Mouse (Mus musculus) kidney, embryonic 14.5 days (tissue): ENCODE data around the gene Fbxo5. TPM values are rescaled to one million over a fixed set of nuclear protein-coding genes. Genes with fewer than 3 reads are reported as not detected.

Source experiments
- ATAC-seq: fragments of 200-750 bp; cut with Nextera tagmentation; 2 replicates; pipeline ENCODE4 v1.8.0; 2017; ENCODE audit warnings: moderate number of reproducible peaks, mild to moderate bottlenecking, moderate TSS enrichment, moderate library complexity; ENCODE audit not compliant: low FRiP score, low TSS enrichment
- H3K27ac ChIP-seq: fragments of 300-500 bp; sonication (generic); 2 replicates; pipeline ENCODE4 v1.5.1; 2014; ENCODE audit warnings: low read depth, mild to moderate bottlenecking, low read length, moderate library complexity, mixed read lengths
- H3K27me3 ChIP-seq: fragments of 300-500 bp; sonication (generic); 2 replicates; pipeline ENCODE4 v1.6.1; 2014; ENCODE audit warnings: mild to moderate bottlenecking, low read length; ENCODE audit not compliant: control insufficient read depth, insufficient read depth
- H3K36me3 ChIP-seq: fragments of 300-500 bp; sonication (generic); 2 replicates; pipeline ENCODE4 v1.6.1; 2014; ENCODE audit warnings: low read length, mixed read lengths; ENCODE audit not compliant: control insufficient read depth, insufficient read depth
- H3K4me1 ChIP-seq: fragments of 300-500 bp; sonication (generic); 2 replicates; pipeline ENCODE4 v1.6.1; 2014; ENCODE audit warnings: low read length, mixed read lengths; ENCODE audit not compliant: control insufficient read depth, insufficient read depth
- H3K4me2 ChIP-seq: fragments of 300-500 bp; sonication (generic); replicated peaks from 2 replicates; pipeline ENCODE4 v1.6.1; 2014; ENCODE audit warnings: low read depth, mild to moderate bottlenecking, low read length
- H3K4me3 ChIP-seq: fragments of 300-500 bp; sonication (generic); 2 replicates; pipeline ENCODE4 v1.5.1; 2014; ENCODE audit warnings: mild to moderate bottlenecking, low read length
- H3K9ac ChIP-seq: fragments of 300-500 bp; sonication (generic); 2 replicates; pipeline ENCODE4 v1.6.1; 2014; ENCODE audit warnings: low read depth, mild to moderate bottlenecking, low read length, moderate library complexity
- H3K9me3 ChIP-seq: fragments of 300-500 bp; sonication (generic); 2 replicates; pipeline ENCODE4 v1.6.1; 2016; ENCODE audit warnings: low read length; ENCODE audit not compliant: control insufficient read depth
- WGBS: fragments of 180-500 bp; shearing (Covaris S2); extraction: QIAGEN DNeasy Blood & Tissue Kit; methylation state at CpG from one replicate; pipeline ENCODE4 v1.1.7; 2014; 5-methylcytosine and 5-hydroxymethylcytosine counted together
- polyA plus RNA-seq: library from polyadenylated mRNA; unstranded; fragments of >200 nt; fragmentation: Nextera tagmentation; extraction: Ambion mirVana; gene quantifications from 2 replicates; pipeline ENCODE4 v1.2.1, GENCODE M21; 2014

Fbxo5 gene
- polyA plus RNA-seq, 1 experiment from 2014 or later, result 85.1 TPM

DNA sequence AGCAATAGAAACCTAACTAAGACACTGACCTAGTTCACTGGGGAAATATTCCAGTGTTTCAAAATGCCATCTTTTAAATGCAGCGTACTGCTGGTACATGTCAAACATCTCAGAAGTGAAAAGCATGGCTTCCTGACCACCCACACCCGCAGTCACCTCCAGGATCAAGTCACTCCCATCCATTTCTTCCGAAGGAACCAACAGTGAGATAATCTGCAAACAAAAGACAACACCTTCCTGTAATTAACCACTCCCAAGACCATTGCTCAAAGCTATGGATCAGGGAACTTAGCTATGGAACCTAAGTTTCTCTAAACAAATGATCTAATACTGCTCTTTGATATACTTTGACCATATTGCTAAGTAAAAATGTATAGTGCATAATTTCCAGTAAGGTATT is 13.4 kb upstream of the Fbxo5 start:
- Histone ChIP-seq H3K9ac (no peak overlapping the region), H3K4me3 (no peak overlapping the region), H3K4me2 (no peak overlapping the region), H3K27ac (no peak overlapping the region), H3K36me3 (peaks cover 66% of the 10 kb centered on the region), H3K4me1 (peaks cover 8% of the 10 kb centered on the region; the same call in 1 of the 2 replicates), H3K9me3 (no peaks in the 10 kb centered on the region), H3K27me3 (no peaks in the 10 kb centered on the region)
- ATAC-seq, result no peak
- 97% methylated on average over 3 of the region's 3 CpGs for WGBS

- H3K9me3 ChIP-seq, result no peaks in the 10 kb centered on the region
- no peaks in the 10 kb centered on the region for H3K27me3 ChIP-seq
- H3K4me3 ChIP-seq, result no peak overlapping the region
- H3K27ac ChIP-seq, result no peak overlapping the region
- no peak for ATAC-seq
- H3K4me1 ChIP-seq, result no peaks in the 10 kb centered on the region
- 97% methylated on average over 2 of the region's 2 CpGs for WGBS
- no peak overlapping the region for H3K9ac ChIP-seq
- peaks cover 85% of the 10 kb centered on the region for H3K36me3 ChIP-seq
- H3K4me2 ChIP-seq, result no peak overlapping the region
These were observed 10.6 kb upstream of the Fbxo5 start for GRCm38 (mm10) chr10:5815968-5816367.

DNA sequence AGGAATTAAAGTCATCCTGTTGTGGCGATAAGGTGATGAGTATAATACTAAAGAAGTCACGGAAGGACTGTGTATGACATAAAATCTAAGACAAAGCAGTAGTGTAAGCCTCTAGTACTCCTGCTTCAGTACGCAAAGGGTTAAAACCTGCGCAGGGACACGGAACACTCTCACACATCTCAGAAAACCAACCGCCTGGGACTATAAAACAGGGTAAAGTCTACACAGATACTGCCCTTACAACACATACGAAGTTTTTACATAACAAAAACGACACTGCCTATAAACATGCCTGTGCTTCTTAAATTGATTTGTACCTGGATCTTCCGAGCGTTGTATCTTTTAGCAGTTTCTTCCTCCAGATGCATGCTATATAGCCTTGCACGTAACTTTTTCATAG is 8.3 kb upstream of the Fbxo5 start:
- no peak overlapping the region for H3K4me3 ChIP-seq
- H3K27ac ChIP-seq, result no peak overlapping the region
- no peak for ATAC-seq
- no peaks in the 10 kb centered on the region for H3K9me3 ChIP-seq
- no peaks in the 10 kb centered on the region for H3K4me1 ChIP-seq
- WGBS, result 90% methylated on average over 11 of the region's 11 CpGs
- no peak overlapping the region for H3K4me2 ChIP-seq
- no peak overlapping the region for H3K9ac ChIP-seq
- peaks cover 67% of the 10 kb centered on the region for H3K36me3 ChIP-seq
- no peaks in the 10 kb centered on the region for H3K27me3 ChIP-seq

DNA sequence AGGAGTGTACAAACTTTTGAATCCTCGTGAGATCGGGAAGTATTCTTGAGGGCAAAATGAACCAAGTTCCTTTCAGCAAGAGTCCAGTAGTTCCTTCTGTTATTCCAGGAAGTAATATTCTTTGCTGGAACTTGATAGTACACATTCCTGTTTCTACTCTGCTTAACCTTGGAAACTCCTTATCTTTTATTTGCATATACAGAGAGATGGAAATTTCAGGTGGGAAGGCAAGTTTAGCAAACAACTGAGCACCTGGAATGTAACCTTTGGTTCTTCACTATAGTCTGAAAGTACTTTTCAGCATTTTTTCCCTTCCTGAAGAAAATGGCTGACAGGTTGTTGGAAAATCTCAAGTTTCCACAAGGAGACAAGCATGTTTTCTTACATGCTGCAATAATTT is 2.3 kb upstream of the Fbxo5 start:
- H3K27ac ChIP-seq, result no peak overlapping the region
- no peak overlapping the region for H3K9ac ChIP-seq
- no peaks in the 10 kb centered on the region for H3K27me3 ChIP-seq
- H3K36me3 ChIP-seq, result peaks cover 14% of the 10 kb centered on the region
- H3K9me3 ChIP-seq, result no peaks in the 10 kb centered on the region
- no peak for ATAC-seq
- 72% methylated on average over 2 of the region's 2 CpGs for WGBS
- H3K4me3 ChIP-seq, result no peak overlapping the region
- peaks cover 7% of the 10 kb centered on the region for H3K4me1 ChIP-seq
- no peak overlapping the region for H3K4me2 ChIP-seq

- no peak overlapping the region for H3K9ac ChIP-seq
- no peak for ATAC-seq
- H3K4me3 ChIP-seq, result no peak overlapping the region
These were observed 1.6 kb upstream of the Fbxo5 start for GRCm38 (mm10) chr10:5806996-5807395.

GRCm38 (mm10) chr10:5806416-5806815 is 1.0 kb upstream of the Fbxo5 start:
- Histone ChIP-seq H3K9me3 (no peaks in the 10 kb centered on the region), H3K27me3 (no peaks in the 10 kb centered on the region), H3K27ac (peak overlapping the region; percentile 88; the same call in 1 of the 2 replicates), H3K4me3 (peak overlapping the region; percentile 87), H3K36me3 (peaks cover 14% of the 10 kb centered on the region), H3K4me1 (peaks cover 9% of the 10 kb centered on the region), H3K4me2 (peak overlapping the region; percentile 36), H3K9ac (peak overlapping the region; percentile 62; the same call in 1 of the 2 replicates)
- no peak for ATAC-seq
- 16% methylated on average over 8 of the region's 8 CpGs for WGBS

More at GRCm38 (mm10) chr10:5806996-5807395, 1.6 kb upstream of the Fbxo5 start:
- Histone ChIP-seq H3K36me3 (peaks cover 14% of the 10 kb centered on the region), H3K27me3 (no peaks in the 10 kb centered on the region), H3K9me3 (no peaks in the 10 kb centered on the region), H3K4me1 (peaks cover 9% of the 10 kb centered on the region), H3K4me2 (no peak overlapping the region), H3K27ac (no peak overlapping the region)
- 69% methylated on average over 4 of the region's 4 CpGs for WGBS

- H3K9ac ChIP-seq, result peak overlapping the region; percentile 62; the same call in 1 of the 2 replicates
- peak overlapping the region; percentile 87 for H3K4me3 ChIP-seq
- H3K36me3 ChIP-seq, result peaks cover 20% of the 10 kb centered on the region
- H3K27ac ChIP-seq, result peak overlapping the region; percentile 88
- peaks cover 9% of the 10 kb centered on the region for H3K4me1 ChIP-seq
- under 1% methylated on average over 43 of the region's 43 CpGs for WGBS
- H3K4me2 ChIP-seq, result peak overlapping the region; percentile 36
- ATAC-seq, result peak; percentile 95
- no peaks in the 10 kb centered on the region for H3K9me3 ChIP-seq
- H3K27me3 ChIP-seq, result no peaks in the 10 kb centered on the region
These were observed 419 bp upstream of the Fbxo5 start for GRCm38 (mm10) chr10:5805731-5806307.

DNA sequence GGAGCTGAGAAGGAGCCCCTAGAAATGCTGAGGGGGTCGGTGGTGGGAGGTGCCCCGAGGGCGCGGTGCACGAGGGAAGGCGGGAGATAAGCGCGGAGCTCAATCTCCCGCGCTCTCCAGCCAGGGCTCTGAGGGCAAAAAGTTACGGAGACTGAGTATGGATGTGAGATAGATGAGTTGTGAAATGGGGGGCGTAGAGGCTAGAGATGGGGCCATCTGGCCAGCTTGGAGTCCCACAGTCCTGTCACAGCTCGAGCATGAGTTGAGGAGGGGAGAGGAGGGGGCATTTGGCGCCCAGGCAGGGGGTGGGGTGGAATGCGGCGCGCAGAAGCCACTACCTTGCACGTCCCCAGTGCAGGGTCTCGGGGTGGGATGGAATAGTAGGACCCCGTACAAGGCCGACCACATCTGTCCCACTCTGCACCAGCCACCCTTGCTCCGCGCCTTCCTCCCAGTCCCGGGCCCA is 676 bp downstream of the Fbxo5 start:
- Histone ChIP-seq H3K4me1 (peaks cover 9% of the 10 kb centered on the region), H3K9ac (peak overlapping the region; percentile 85), H3K27me3 (no peaks in the 10 kb centered on the region), H3K9me3 (no peaks in the 10 kb centered on the region), H3K36me3 (peaks cover 31% of the 10 kb centered on the region), H3K4me2 (peak overlapping the region; percentile 71), H3K27ac (peak overlapping the region; percentile 86), H3K4me3 (peak overlapping the region; percentile 87)
- 0% methylated on average over 20 of the region's 24 CpGs for WGBS
- ATAC-seq, result peak; percentile 34

DNA sequence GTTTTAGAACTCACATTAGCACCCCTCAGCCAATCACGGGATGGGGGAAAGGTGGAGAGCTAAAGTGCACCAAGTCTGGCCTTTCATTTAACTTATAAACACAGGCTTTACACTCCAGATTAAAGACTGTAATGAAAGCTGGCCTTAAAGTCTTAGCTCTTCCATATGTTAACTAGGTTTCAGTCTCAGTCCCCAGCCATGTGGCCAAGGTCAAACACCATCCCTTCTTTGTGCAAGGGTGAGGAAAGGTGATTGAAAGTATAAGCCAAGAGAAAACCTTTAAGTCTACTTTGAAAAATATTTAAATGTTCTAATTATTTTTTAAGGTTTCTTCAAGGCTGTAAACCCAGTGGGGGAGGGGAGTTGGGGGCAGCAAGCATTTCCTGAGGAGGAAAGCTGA is 1.7 kb downstream of the Fbxo5 start:
- H3K4me3 ChIP-seq, result peak overlapping the region; percentile 87
- peak overlapping the region; percentile 71 for H3K4me2 ChIP-seq
- no peak overlapping the region for H3K27ac ChIP-seq
- 3% methylated on average over 1 of the region's 1 CpGs for WGBS
- ATAC-seq, result no peak
- H3K9me3 ChIP-seq, result no peaks in the 10 kb centered on the region
- peak overlapping the region; percentile 59 for H3K9ac ChIP-seq
- H3K4me1 ChIP-seq, result peaks cover 9% of the 10 kb centered on the region
- H3K36me3 ChIP-seq, result peaks cover 35% of the 10 kb centered on the region
- no peaks in the 10 kb centered on the region for H3K27me3 ChIP-seq
